Mouse (Mus musculus) heart, embryonic 15.5 days (tissue): Measurements from ENCODE around the gene Mroh7. TPM values are rescaled to one million over a fixed set of nuclear protein-coding genes. Genes with fewer than 3 reads are reported as not detected.
A peak's percentile ranks its signal among the peaks of the same experiment; 100 is the strongest.

Experiments
- ATAC-seq: fragments of 200-750 bp; cut with Nextera tagmentation; replicated peaks from 2 replicates; pipeline ENCODE4 v1.8.0; 2017; ENCODE audit warnings: low read depth, moderate TSS enrichment; ENCODE audit not compliant: insufficient number of reproducible peaks, insufficient read depth, low FRiP score
- H3K27ac ChIP-seq: fragments of 300-500 bp; sonication (generic); 2 replicates; pipeline ENCODE4 v1.5.1; 2015; ENCODE audit warnings: mild to moderate bottlenecking, inconsistent platforms
- H3K27me3 ChIP-seq: fragments of 300-500 bp; sonication (generic); 2 replicates; pipeline ENCODE4 v1.6.1; 2015; ENCODE audit warnings: inconsistent platforms
- H3K36me3 ChIP-seq: fragments of 300-500 bp; sonication (generic); 2 replicates; pipeline ENCODE4 v1.6.1; 2015; ENCODE audit warnings: mild to moderate bottlenecking, inconsistent platforms
- H3K4me1 ChIP-seq: fragments of 300-500 bp; sonication (generic); replicated peaks from 2 replicates; pipeline ENCODE4 v1.6.1; 2015; ENCODE audit warnings: inconsistent platforms
- H3K4me2 ChIP-seq: fragments of 300-500 bp; sonication (generic); 2 replicates; pipeline ENCODE4 v1.6.1; 2015; ENCODE audit warnings: inconsistent platforms, mild to moderate bottlenecking, moderate library complexity
- H3K4me3 ChIP-seq: fragments of 300-500 bp; sonication (generic); 2 replicates; pipeline ENCODE4 v1.5.1; 2015; ENCODE audit warnings: mild to moderate bottlenecking, inconsistent platforms
- H3K9ac ChIP-seq: fragments of 300-500 bp; sonication (generic); 2 replicates; pipeline ENCODE4 v1.6.1; 2015; ENCODE audit warnings: mild to moderate bottlenecking, inconsistent platforms
- H3K9me3 ChIP-seq: fragments of 300-500 bp; sonication (generic); replicated peaks from 2 replicates; pipeline ENCODE4 v1.6.1; 2016; ENCODE audit warnings: inconsistent platforms
- WGBS: fragments of 180-500 bp; shearing (Covaris S2); methylation state at CpG from one replicate; pipeline ENCODE4 v1.1.7; 2015; ENCODE audit warnings: mixed read lengths; 5-methylcytosine and 5-hydroxymethylcytosine counted together
- polyA plus RNA-seq: library from polyadenylated mRNA; unstranded; fragments of >200 nt; fragmentation: Nextera tagmentation; extraction: Ambion mirVana; gene quantifications from 2 replicates; pipeline ENCODE4 v1.2.1, GENCODE M21; 2015

The Mroh7 gene
- polyA plus RNA-seq, 1 experiment from 2014 or later, result 0.68 TPM

GRCm38 (mm10) chr4:106663956-106664470, 66.7 kb downstream of the Mroh7 start:
- WGBS, result 83% methylated on average over 5 of the region's 5 CpGs
- H3K27ac ChIP-seq, result no peak overlapping the region
- no peak overlapping the region for H3K4me3 ChIP-seq
- no peaks in the 10 kb centered on the region for H3K4me1 ChIP-seq
- ATAC-seq, result no peak
- peaks cover 94% of the 10 kb centered on the region for H3K36me3 ChIP-seq
- H3K4me2 ChIP-seq, result no peak overlapping the region
- no peak overlapping the region for H3K9ac ChIP-seq
- no peaks in the 10 kb centered on the region for H3K27me3 ChIP-seq
- no peaks in the 10 kb centered on the region for H3K9me3 ChIP-seq

GRCm38 (mm10) chr4:106655681-106656080, 75.0 kb downstream of the Mroh7 start:
- no peak overlapping the region for H3K9ac ChIP-seq
- no peak overlapping the region for H3K27ac ChIP-seq
- WGBS, result 83% methylated on average over 10 of the region's 10 CpGs
- no peak for ATAC-seq
- H3K36me3 ChIP-seq, result peaks cover 35% of the 10 kb centered on the region
- H3K9me3 ChIP-seq, result no peaks in the 10 kb centered on the region
- H3K4me3 ChIP-seq, result no peak overlapping the region
- H3K27me3 ChIP-seq, result no peaks in the 10 kb centered on the region
- no peak overlapping the region for H3K4me2 ChIP-seq
- H3K4me1 ChIP-seq, result peaks cover 7% of the 10 kb centered on the region

GRCm38 (mm10) chr4:106653051-106653450, 77.7 kb downstream of the Mroh7 start:
- peaks cover 14% of the 10 kb centered on the region for H3K27me3 ChIP-seq
- peaks cover 7% of the 10 kb centered on the region for H3K4me1 ChIP-seq
- no peak overlapping the region for H3K4me2 ChIP-seq
- H3K9ac ChIP-seq, result no peak overlapping the region
- WGBS, result 90% methylated on average over 15 of the region's 15 CpGs
- H3K36me3 ChIP-seq, result peaks cover 18% of the 10 kb centered on the region; the same call in 1 of the 2 replicates
- no peaks in the 10 kb centered on the region for H3K9me3 ChIP-seq
- ATAC-seq, result no peak
- no peak overlapping the region for H3K4me3 ChIP-seq
- H3K27ac ChIP-seq, result no peak overlapping the region

GRCm38 (mm10) chr4:106652546-106652945, 78.2 kb downstream of the Mroh7 start:
- no peak overlapping the region for H3K27ac ChIP-seq
- no peak for ATAC-seq
- no peaks in the 10 kb centered on the region for H3K9me3 ChIP-seq
- peaks cover 15% of the 10 kb centered on the region; the same call in 1 of the 2 replicates for H3K36me3 ChIP-seq
- no peak overlapping the region for H3K9ac ChIP-seq
- peaks cover 19% of the 10 kb centered on the region for H3K27me3 ChIP-seq
- 87% methylated on average over 3 of the region's 3 CpGs for WGBS
- no peak overlapping the region for H3K4me2 ChIP-seq
- H3K4me1 ChIP-seq, result peaks cover 7% of the 10 kb centered on the region
- no peak overlapping the region for H3K4me3 ChIP-seq

GRCm38 (mm10) chr4:106650833-106651527, 79.7 kb downstream of the Mroh7 start, which contains the start of gene Pars2:
Pars2 (plus strand) TSS chr4:106651069.
- Histone ChIP-seq H3K9me3 (no peaks in the 10 kb centered on the region), H3K4me2 (peak within 1 kb of the TSS; percentile 89), H3K27ac (peak within 1 kb of the TSS; percentile 48; the same call in 1 of the 2 replicates), H3K4me1 (peaks cover 7% of the 10 kb centered on the region), H3K27me3 (peaks cover 19% of the 10 kb centered on the region), H3K9ac (peak within 1 kb of the TSS; percentile 64), H3K36me3 (peaks cover 8% of the 10 kb centered on the region; the same call in 1 of the 2 replicates), H3K4me3 (peak within 1 kb of the TSS; percentile 67)
- peak; percentile 99 for ATAC-seq
- WGBS, result 3% methylated on average over 40 of the region's 40 CpGs

GRCm38 (mm10) chr4:106647137-106647536, 83.6 kb downstream of the Mroh7 start:
- no peaks in the 10 kb centered on the region for H3K36me3 ChIP-seq
- no peak overlapping the region for H3K27ac ChIP-seq
- H3K27me3 ChIP-seq, result peaks cover 19% of the 10 kb centered on the region
- H3K4me3 ChIP-seq, result no peak overlapping the region
- H3K4me2 ChIP-seq, result no peak overlapping the region
- H3K9ac ChIP-seq, result no peak overlapping the region
- H3K4me1 ChIP-seq, result peaks cover 15% of the 10 kb centered on the region
- H3K9me3 ChIP-seq, result no peaks in the 10 kb centered on the region
- WGBS, result 74% methylated on average over 6 of the region's 6 CpGs
- ATAC-seq, result no peak

- Histone ChIP-seq H3K36me3 (no peaks in the 10 kb centered on the region), H3K27ac (no peak overlapping the region), H3K4me1 (peaks cover 7% of the 10 kb centered on the region), H3K9me3 (no peaks in the 10 kb centered on the region), H3K4me3 (no peak overlapping the region), H3K4me2 (no peak overlapping the region), H3K27me3 (peaks cover 19% of the 10 kb centered on the region), H3K9ac (no peak overlapping the region)
- 69% methylated on average over 5 of the region's 5 CpGs for WGBS
- no peak for ATAC-seq
Observed at GRCm38 (mm10) chr4:106645797-106646196, 84.9 kb downstream of the Mroh7 start.

- H3K9me3 ChIP-seq, result no peaks in the 10 kb centered on the region
- H3K27me3 ChIP-seq, result peaks cover 16% of the 10 kb centered on the region
- H3K36me3 ChIP-seq, result no peaks in the 10 kb centered on the region
- peaks cover 7% of the 10 kb centered on the region for H3K4me1 ChIP-seq
- no peak overlapping the region for H3K4me2 ChIP-seq
- no peak for ATAC-seq
- 59% methylated on average over 6 of the region's 6 CpGs for WGBS
- H3K27ac ChIP-seq, result no peak overlapping the region
- H3K4me3 ChIP-seq, result no peak overlapping the region
- H3K9ac ChIP-seq, result no peak overlapping the region
Observed at GRCm38 (mm10) chr4:106644218-106644610, 86.5 kb downstream of the Mroh7 start.

GRCm38 (mm10) chr4:106643483-106644217, 87.1 kb downstream of the Mroh7 start:
- Histone ChIP-seq H3K4me3 (no peak overlapping the region), H3K9me3 (no peaks in the 10 kb centered on the region), H3K4me2 (no peak overlapping the region), H3K27ac (no peak overlapping the region), H3K4me1 (peaks cover 7% of the 10 kb centered on the region), H3K27me3 (peaks cover 10% of the 10 kb centered on the region), H3K36me3 (no peaks in the 10 kb centered on the region), H3K9ac (no peak overlapping the region)
- ATAC-seq, result no peak
- WGBS, result 19% methylated on average over 8 of the region's 8 CpGs

GRCm38 (mm10) chr4:106634086-106634479, 96.6 kb downstream of the Mroh7 start:
- no peaks in the 10 kb centered on the region for H3K36me3 ChIP-seq
- no peak overlapping the region for H3K9ac ChIP-seq
- no peaks in the 10 kb centered on the region for H3K9me3 ChIP-seq
- 0 out of 2 replicates have a peak, but pooled peaks cover 11% of the 10 kb centered on the region for H3K4me1 ChIP-seq
- peak overlapping the region; percentile 46; the same call in 1 of the 2 replicates for H3K27ac ChIP-seq
- WGBS, result 35% methylated on average over 9 of the region's 9 CpGs
- no peak for ATAC-seq
- H3K27me3 ChIP-seq, result peaks cover 17% of the 10 kb centered on the region
- no peak overlapping the region for H3K4me2 ChIP-seq
- H3K4me3 ChIP-seq, result no peak overlapping the region

GRCm38 (mm10) chr4:106633281-106634085, 97.2 kb downstream of the Mroh7 start:
- Histone ChIP-seq H3K9ac (no peak overlapping the region), H3K36me3 (no peaks in the 10 kb centered on the region), H3K4me1 (0 out of 2 replicates have a peak, but pooled peaks cover 11% of the 10 kb centered on the region), H3K4me3 (no peak overlapping the region), H3K4me2 (no peak overlapping the region), H3K27ac (peak overlapping the region; percentile 46; the same call in 1 of the 2 replicates), H3K27me3 (peaks cover 19% of the 10 kb centered on the region), H3K9me3 (no peaks in the 10 kb centered on the region)
- WGBS, result 28% methylated on average over 8 of the region's 8 CpGs
- ATAC-seq, result no peak
